In the genomic region with DNA sequence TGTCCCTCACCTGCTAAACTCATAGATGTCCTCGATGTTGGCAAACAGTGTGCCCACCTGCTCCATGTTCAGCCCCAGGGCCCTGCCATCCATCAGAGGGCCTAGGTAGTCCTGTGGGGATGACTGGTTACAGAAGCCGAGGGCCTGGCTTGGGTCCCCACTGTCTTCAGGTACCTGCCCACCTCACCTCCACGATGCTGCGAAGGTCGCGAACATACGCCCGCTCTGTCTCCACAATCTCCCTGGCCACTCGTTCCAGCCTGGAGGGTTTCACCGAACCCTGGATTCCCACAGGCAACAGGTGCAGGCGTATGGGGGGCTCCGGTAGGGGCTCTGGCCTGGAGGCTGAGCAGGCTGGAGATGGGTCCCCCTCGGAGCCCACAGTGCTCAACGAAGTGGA, we compare ENCODE assay signal across 11 mouse cellular contexts. TPM values are rescaled to one million over a fixed set of nuclear protein-coding genes. Genes with fewer than 3 reads are reported as not detected.
DNase-seq lines count a peak whose midpoint lies in the region; ATAC-seq and TF ChIP-seq lines count a peak whose summit lies in the region.
"Had no signal": no experiment of that assay in that cellular context is flagged by ENCODE, and none has a peak within 500 bp of the region (broad histone marks: within the 10 kb centered on the region; RNA-seq: fewer than 3 reads in every experiment).

No protein-coding gene starts in this region.

- no peak for TF ChIP-seq POLR2A in myocyte (IDR thresholded peaks at IDR 0.05; ENCODE audit: insufficient read length, low read depth)

- H3ac ChIP-seq in myocyte (ENCODE audit: control insufficient read depth, insufficient read length) = no peak overlapping the region

- no peak for TF ChIP-seq EP300 in liver, postnatal 0 days (IDR thresholded peaks at IDR 0.05; ENCODE audit: low read depth)

- peaks cover 19% of the 10 kb centered on the region for H3K79me2 ChIP-seq in myocyte (ENCODE audit: control insufficient read depth, insufficient read depth)

- 86% methylated on average over 14 of the region's 14 CpGs for WGBS in liver, embryonic 12.5 days (ENCODE audit: insufficient replicate concordance)
- 85% methylated on average over 14 of the region's 14 CpGs for WGBS in liver, postnatal 0 days (ENCODE audit: insufficient replicate concordance)
- 93% methylated on average over 14 of the region's 14 CpGs for WGBS in forebrain, embryonic 12.5 days
- 91% methylated on average over 14 of the region's 14 CpGs for WGBS in hindbrain, embryonic 16.5 days

- H3K9ac ChIP-seq in liver, embryonic 12.5 days = no peak overlapping the region
- no peak overlapping the region for H3K9ac ChIP-seq in liver, postnatal 0 days (replicated peaks)
- peak overlapping the region; percentile 80; the same call in 1 of the 2 replicates for H3K9ac ChIP-seq in forebrain, embryonic 12.5 days
- H3K9ac ChIP-seq in hindbrain, embryonic 16.5 days (ENCODE audit: low read depth, low read length) = no peak overlapping the region; the same call in 1 of the 2 replicates

- DNase-seq in liver, postnatal 0 days = no peak
- no peak for DNase-seq in left cerebral cortex, adult 9 months (ENCODE audit: low spot score in 2 of 2)
- no peak for DNase-seq in frontal cortex, postnatal 14 days (ENCODE audit: low spot score in 2 of 2)
- DNase-seq in adrenal gland, postnatal 25 days = no peak
- DNase-seq: adrenal gland, postnatal 36 days; embryo, embryonic 11 days; kidney, adult 2 months had no signal

- ATAC-seq in liver, embryonic 12.5 days = no peak
- no peak for ATAC-seq in liver, postnatal 0 days
- ATAC-seq in forebrain, embryonic 12.5 days (ENCODE audit: low FRiP score) = no peak
- ATAC-seq in hindbrain, embryonic 16.5 days = no peak

- no peak overlapping the region for H3K27ac ChIP-seq in liver, embryonic 12.5 days
- H3K27ac ChIP-seq in liver, postnatal 0 days (ENCODE audit: low read depth) = no peak overlapping the region
- no peak overlapping the region for H3K27ac ChIP-seq in forebrain, embryonic 12.5 days
- no peak overlapping the region for H3K27ac ChIP-seq in hindbrain, embryonic 16.5 days (ENCODE audit: low read depth, low read length)

- peaks cover 38% of the 10 kb centered on the region for H3K36me3 ChIP-seq in liver, embryonic 12.5 days
- peaks cover 3% of the 10 kb centered on the region; the same call in 1 of the 2 replicates for H3K36me3 ChIP-seq in liver, postnatal 0 days (replicated peaks; ENCODE audit: insufficient read depth, low read length)
- peaks cover 51% of the 10 kb centered on the region for H3K36me3 ChIP-seq in forebrain, embryonic 12.5 days (replicated peaks)
- H3K36me3 ChIP-seq in hindbrain, embryonic 16.5 days (ENCODE audit: control insufficient read depth, insufficient read depth, low read length) = 0 out of 2 replicates have a peak, but pooled peaks cover 4% of the 10 kb centered on the region
- H3K36me3 ChIP-seq in myocyte (ENCODE audit: control insufficient read depth, insufficient read depth) = no peaks in the 10 kb centered on the region

- H3K27me3 ChIP-seq in liver, embryonic 12.5 days (replicated peaks) = peaks cover 18% of the 10 kb centered on the region
- no peaks in the 10 kb centered on the region for H3K27me3 ChIP-seq in liver, postnatal 0 days (ENCODE audit: insufficient read depth, low read length)
- no peaks in the 10 kb centered on the region for H3K27me3 ChIP-seq in forebrain, embryonic 12.5 days
- no peaks in the 10 kb centered on the region for H3K27me3 ChIP-seq in hindbrain, embryonic 16.5 days (replicated peaks; ENCODE audit: control insufficient read depth, insufficient read depth, low read length)
- no peaks in the 10 kb centered on the region for H3K27me3 ChIP-seq in myocyte (ENCODE audit: control insufficient read depth, insufficient read depth, insufficient read length)

- peaks cover 46% of the 10 kb centered on the region for H3K4me1 ChIP-seq in liver, embryonic 12.5 days
- peaks cover 30% of the 10 kb centered on the region for H3K4me1 ChIP-seq in liver, postnatal 0 days (ENCODE audit: insufficient read depth)
- H3K4me1 ChIP-seq in forebrain, embryonic 12.5 days = peaks cover 36% of the 10 kb centered on the region
- peaks cover 16% of the 10 kb centered on the region for H3K4me1 ChIP-seq in hindbrain, embryonic 16.5 days (ENCODE audit: control insufficient read depth, insufficient read depth, low read depth, low read length)

- no peaks in the 10 kb centered on the region for H3K9me3 ChIP-seq in liver, embryonic 12.5 days (replicated peaks)
- no peaks in the 10 kb centered on the region for H3K9me3 ChIP-seq in liver, postnatal 0 days (ENCODE audit: low read length)
- no peaks in the 10 kb centered on the region for H3K9me3 ChIP-seq in forebrain, embryonic 12.5 days
- H3K9me3 ChIP-seq in hindbrain, embryonic 16.5 days (ENCODE audit: control insufficient read depth, low read length) = no peaks in the 10 kb centered on the region

- H3K4me3 ChIP-seq in liver, embryonic 12.5 days = peak overlapping the region; percentile 71; the same call in 1 of the 2 replicates
- H3K4me3 ChIP-seq in liver, postnatal 0 days (ENCODE audit: low read depth, low read length) = no peak overlapping the region
- H3K4me3 ChIP-seq in forebrain, embryonic 12.5 days (replicated peaks) = peak overlapping the region; percentile 81
- H3K4me3 ChIP-seq in hindbrain, embryonic 16.5 days (ENCODE audit: low read length) = no peak overlapping the region
- H3K4me3 ChIP-seq in myocyte = peak overlapping the region; percentile 86

- peak overlapping the region; percentile 94; the same call in 1 of the 2 replicates for H3K4me2 ChIP-seq in liver, embryonic 12.5 days
- no peak overlapping the region for H3K4me2 ChIP-seq in liver, postnatal 0 days (ENCODE audit: low read depth, low read length)
- H3K4me2 ChIP-seq in forebrain, embryonic 12.5 days = peak overlapping the region; percentile 80
- H3K4me2 ChIP-seq in hindbrain, embryonic 16.5 days (ENCODE audit: low read length) = peak overlapping the region; percentile 74
- H3K4me2 ChIP-seq in myocyte (ENCODE audit: low read depth) = peak overlapping the region; percentile 78

- TF ChIP-seq CTCF in liver, postnatal 0 days (IDR thresholded peaks at IDR 0.05; ENCODE audit: low read depth) = no peak

TF ChIP-seq in myocyte, 11 proteins besides CTCF, POLR2A, EP300 and RAD21:
- TF ChIP-seq MAX (IDR thresholded peaks at IDR 0.05; ENCODE audit: low read depth) = no peak
- TF ChIP-seq SRF (IDR thresholded peaks at IDR 0.05; ENCODE audit: control insufficient read depth, insufficient read length, low read depth) = no peak
- no peak for TF ChIP-seq USF1 (IDR thresholded peaks at IDR 0.05; ENCODE audit: low read depth)

RNA-seq across cellular contexts. Expression of a gene that starts 2.3 kb away (rescaled TPM):
- polyA plus RNA-seq in liver, embryonic 12.5 days (2016; fragmentation: Nextera tagmentation; extraction: Ambion mirVana) = 13.7 and 14.4 TPM in 2 replicates
- polyA plus RNA-seq in liver, postnatal 0 days (2015; fragmentation: Nextera tagmentation; extraction: Ambion mirVana) = 2.8 and 3.9 TPM in 2 replicates
- 67.0 and 69.7 TPM in 2 replicates for polyA plus RNA-seq in forebrain, embryonic 12.5 days (2016; fragmentation: Nextera tagmentation; extraction: Ambion mirVana)
- polyA plus RNA-seq in hindbrain, embryonic 16.5 days (2015; fragmentation: Nextera tagmentation; extraction: Ambion mirVana) = 18.8 and 26.7 TPM in 2 replicates
- 15.8 TPM for polyA plus RNA-seq in myocyte (2012; fragmentation: generic; extraction: Trizol)
- 25.1 and 27.0 TPM in 2 replicates for total RNA-seq in adrenal gland, postnatal 25 days (2021)

RNA-seq across cellular contexts. Expression of a gene that starts 10.0 kb away (rescaled TPM):
- polyA plus RNA-seq in liver, embryonic 12.5 days (2016; fragmentation: Nextera tagmentation; extraction: Ambion mirVana) = 7.4 and 7.5 TPM in 2 replicates
- 13.5 and 21.1 TPM in 2 replicates for polyA plus RNA-seq in liver, postnatal 0 days (2015; fragmentation: Nextera tagmentation; extraction: Ambion mirVana)
- polyA plus RNA-seq in forebrain, embryonic 12.5 days (2016; fragmentation: Nextera tagmentation; extraction: Ambion mirVana) = 5.1 and 5.5 TPM in 2 replicates
- 3.9 and 4.0 TPM in 2 replicates for polyA plus RNA-seq in hindbrain, embryonic 16.5 days (2015; fragmentation: Nextera tagmentation; extraction: Ambion mirVana)
- polyA plus RNA-seq in myocyte (2012; fragmentation: generic; extraction: Trizol) = 7.5 TPM
- 14.8 and 16.1 TPM in 2 replicates for total RNA-seq in adrenal gland, postnatal 25 days (2021)

RNA-seq across cellular contexts. Expression of a gene that starts 19.6 kb away (rescaled TPM):
- 986 and 994 TPM in 2 replicates for polyA plus RNA-seq in liver, embryonic 12.5 days (2016; fragmentation: Nextera tagmentation; extraction: Ambion mirVana)
- polyA plus RNA-seq in liver, postnatal 0 days (2015; fragmentation: Nextera tagmentation; extraction: Ambion mirVana) = 653 and 673 TPM in 2 replicates
- polyA plus RNA-seq in forebrain, embryonic 12.5 days (2016; fragmentation: Nextera tagmentation; extraction: Ambion mirVana) = 594 and 628 TPM in 2 replicates
- 430 and 440 TPM in 2 replicates for polyA plus RNA-seq in hindbrain, embryonic 16.5 days (2015; fragmentation: Nextera tagmentation; extraction: Ambion mirVana)
- 4,542 TPM for polyA plus RNA-seq in myocyte (2012; fragmentation: generic; extraction: Trizol)
- 820 and 1,029 TPM in 2 replicates for total RNA-seq in adrenal gland, postnatal 25 days (2021)

RNA-seq across cellular contexts. Expression of a gene that starts 22.5 kb away (rescaled TPM):
- polyA plus RNA-seq in liver, embryonic 12.5 days (2016; fragmentation: Nextera tagmentation; extraction: Ambion mirVana) = 35.1 and 36.8 TPM in 2 replicates
- polyA plus RNA-seq in liver, postnatal 0 days (2015; fragmentation: Nextera tagmentation; extraction: Ambion mirVana) = 18.0 and 18.6 TPM in 2 replicates
- polyA plus RNA-seq in forebrain, embryonic 12.5 days (2016; fragmentation: Nextera tagmentation; extraction: Ambion mirVana) = 43.1 and 43.6 TPM in 2 replicates
- polyA plus RNA-seq in hindbrain, embryonic 16.5 days (2015; fragmentation: Nextera tagmentation; extraction: Ambion mirVana) = 42.7 and 47.2 TPM in 2 replicates
- 34.2 TPM for polyA plus RNA-seq in myocyte (2012; fragmentation: generic; extraction: Trizol)
- 31.3 and 34.4 TPM in 2 replicates for total RNA-seq in adrenal gland, postnatal 25 days (2021)

RNA-seq across cellular contexts. Expression of a gene that starts 22.7 kb away (rescaled TPM):
- 36.5 and 42.4 TPM in 2 replicates for polyA plus RNA-seq in liver, embryonic 12.5 days (2016; fragmentation: Nextera tagmentation; extraction: Ambion mirVana)
- 16.9 and 21.1 TPM in 2 replicates for polyA plus RNA-seq in liver, postnatal 0 days (2015; fragmentation: Nextera tagmentation; extraction: Ambion mirVana)
- polyA plus RNA-seq in forebrain, embryonic 12.5 days (2016; fragmentation: Nextera tagmentation; extraction: Ambion mirVana) = 84.6 and 86.2 TPM in 2 replicates
- polyA plus RNA-seq in hindbrain, embryonic 16.5 days (2015; fragmentation: Nextera tagmentation; extraction: Ambion mirVana) = 89.9 and 102 TPM in 2 replicates
- 34.3 TPM for polyA plus RNA-seq in myocyte (2012; fragmentation: generic; extraction: Trizol)
- 80.7 and 92.7 TPM in 2 replicates for total RNA-seq in adrenal gland, postnatal 25 days (2021)

Comparison
In these comparisons a context has a peak if more than half of its experiments do, and no peak if none do; other contexts are left out.
1. H3K4me3 ChIP-seq: peak in liver, embryonic 12.5 days (single experiment), forebrain, embryonic 12.5 days (single experiment) and myocyte (single experiment); none in liver, postnatal 0 days (single experiment) and hindbrain, embryonic 16.5 days (single experiment).